Mouse (Mus musculus) CD4-positive naive resting alpha-beta T cell, adult 57 days (primary cell): Measurements from ENCODE around the gene Gorasp2. TPM values are rescaled to one million over a fixed set of nuclear protein-coding genes. Genes with fewer than 3 reads are reported as not detected.

Experiments
- total RNA-seq: library from RNA; stranded (reverse); gene quantifications from one replicate; pipeline ENCODE4 v1.2.4, GENCODE M21; 2023

The Gorasp2 gene
- 70.9 TPM for total RNA-seq

GRCm38 (mm10) chr2:70660887-70661714, at the start of gene Gorasp2:
Gorasp2 (plus strand) TSS chr2:70661576.

GRCm38 (mm10) chr2:70661715-70662495, 529 bp downstream of the Gorasp2 start, which contains the start of gene Gm26558:
Gm26558 (minus strand) TSS chr2:70662108.

Other genes with a start within 250 kb of the Gorasp2 start
- not detected for gene Sp5, start 186.7 kb upstream of the Gorasp2 start, total RNA-seq
- not detected for gene Erich2, start 152.8 kb upstream of the Gorasp2 start, total RNA-seq
- gene Gad1, start 108.5 kb upstream of the Gorasp2 start, total RNA-seq: 0.86 TPM
- not detected for gene Gm26558, start 532 bp downstream of the Gorasp2 start, total RNA-seq
- 138 TPM for gene Tlk1, start 164.2 kb downstream of the Gorasp2 start, total RNA-seq